Mouse (Mus musculus) limb, embryonic 14.5 days (tissue): ENCODE measurements around the gene Zdhhc8. TPM values are rescaled to one million over a fixed set of nuclear protein-coding genes. Genes with fewer than 3 reads are reported as not detected.

Source experiments
- ATAC-seq: fragments of 200-750 bp; cut with Nextera tagmentation; 2 replicates; pipeline ENCODE4 v1.8.0; 2017; ENCODE audit warnings: low read depth, moderate number of reproducible peaks, moderate TSS enrichment; ENCODE audit not compliant: low FRiP score
- DNase-seq: peaks from one replicate; pipeline ENCODE4 v3.0.0-alpha.2; 2015; ENCODE audit warnings: low spot score
- H3K27ac ChIP-seq: fragments of 300-500 bp; sonication (generic); replicated peaks from 2 replicates; pipeline ENCODE4 v1.5.1; 2014; ENCODE audit warnings: low read depth, mild to moderate bottlenecking, low read length, moderate library complexity, mixed read lengths
- H3K27me3 ChIP-seq: fragments of 300-500 bp; sonication (generic); 2 replicates; pipeline ENCODE4 v1.6.1; 2014; ENCODE audit warnings: low read length, mixed read lengths; ENCODE audit not compliant: control insufficient read depth, insufficient read depth
- H3K36me3 ChIP-seq: fragments of 300-500 bp; sonication (generic); 2 replicates; pipeline ENCODE4 v1.6.1; 2014; ENCODE audit warnings: mild to moderate bottlenecking, low read length, moderate library complexity, mixed read lengths; ENCODE audit not compliant: control insufficient read depth, insufficient read depth
- H3K4me1 ChIP-seq: fragments of 300-500 bp; sonication (generic); 2 replicates; pipeline ENCODE4 v1.6.1; 2014; ENCODE audit warnings: antibody characterized with exemption, low read length, mixed read lengths; ENCODE audit not compliant: control insufficient read depth, insufficient read depth
- H3K4me2 ChIP-seq: fragments of 300-500 bp; sonication (generic); replicated peaks from 2 replicates; pipeline ENCODE4 v1.6.1; 2014; ENCODE audit warnings: low read depth, mild to moderate bottlenecking, low read length, moderate library complexity; ENCODE audit not compliant: severe bottlenecking
- H3K4me3 ChIP-seq: fragments of 300-500 bp; sonication (generic); replicated peaks from 2 replicates; pipeline ENCODE4 v1.5.1; 2014; ENCODE audit warnings: low read length
- H3K9ac ChIP-seq: fragments of 300-500 bp; sonication (generic); 2 replicates; pipeline ENCODE4 v1.6.1; 2014; ENCODE audit warnings: mild to moderate bottlenecking, low read depth, low read length, moderate library complexity; ENCODE audit not compliant: severe bottlenecking
- H3K9me3 ChIP-seq: fragments of 300-500 bp; sonication (generic); 2 replicates; pipeline ENCODE4 v1.6.1; 2016; ENCODE audit warnings: low read length; ENCODE audit not compliant: control insufficient read depth
- POLR2A ChIP-seq: fragments of 200-500 bp; IDR thresholded peaks from 2 replicates; pipeline ENCODE4 v1.8.0; 2012; ENCODE audit warnings: inconsistent platforms, mild to moderate bottlenecking, moderate library complexity, borderline replicate concordance; ENCODE audit not compliant: insufficient read depth, insufficient read length; ENCODE audit errors: extremely low read depth
- WGBS: fragments of 180-500 bp; shearing (Covaris S2); extraction: QIAGEN DNeasy Blood & Tissue Kit; methylation state at CpG from one replicate; pipeline ENCODE4 v1.1.7; 2014; 5-methylcytosine and 5-hydroxymethylcytosine counted together
- polyA plus RNA-seq, 2 experiments: library from polyadenylated mRNA; depleted of rRNA in 1 of 2; stranded (reverse) in 1 of 2; unstranded in 1 of 2; fragments of >200 nt; fragmentation: Nextera tagmentation in 1 of 2; extraction: Ambion mirVana in 1 of 2; gene quantifications; 2 replicates each; pipeline versions ENCODE4 v1.2.1 to v1.2.3; 2012 to 2014

The Zdhhc8 gene
- polyA plus RNA-seq, 2 experiments, result 23.1 to 68.2 TPM

- TF ChIP-seq POLR2A, result no peak
- no peak overlapping the region for H3K27ac ChIP-seq
- 92% methylated on average over 4 of the region's 11 CpGs for WGBS
- peaks cover 54% of the 10 kb centered on the region for H3K36me3 ChIP-seq
- peaks cover 11% of the 10 kb centered on the region for H3K4me1 ChIP-seq
- H3K9me3 ChIP-seq, result no peaks in the 10 kb centered on the region
- H3K9ac ChIP-seq, result no peak overlapping the region
- no peak overlapping the region for H3K4me2 ChIP-seq
- H3K27me3 ChIP-seq, result no peaks in the 10 kb centered on the region
- no peak overlapping the region for H3K4me3 ChIP-seq
- no peak for DNase-seq
- ATAC-seq, result no peak
Measured at GRCm38 (mm10) chr16:18221543-18221898, 13.4 kb downstream of the Zdhhc8 start.

GRCm38 (mm10) chr16:18220856-18221542, 13.9 kb downstream of the Zdhhc8 start:
- no peak overlapping the region for H3K4me3 ChIP-seq
- H3K9me3 ChIP-seq, result no peaks in the 10 kb centered on the region
- TF ChIP-seq POLR2A, result no peak
- no peak overlapping the region for H3K9ac ChIP-seq
- peaks cover 49% of the 10 kb centered on the region for H3K36me3 ChIP-seq
- 85% methylated on average over 6 of the region's 6 CpGs for WGBS
- ATAC-seq, result no peak
- no peak overlapping the region for H3K27ac ChIP-seq
- H3K4me1 ChIP-seq, result peaks cover 11% of the 10 kb centered on the region
- no peak for DNase-seq
- H3K27me3 ChIP-seq, result no peaks in the 10 kb centered on the region
- no peak overlapping the region for H3K4me2 ChIP-seq

GRCm38 (mm10) chr16:18220001-18220400, 14.9 kb downstream of the Zdhhc8 start:
- Histone ChIP-seq H3K4me1 (peaks cover 11% of the 10 kb centered on the region), H3K4me2 (no peak overlapping the region), H3K4me3 (no peak overlapping the region), H3K27me3 (no peaks in the 10 kb centered on the region), H3K9ac (peak overlapping the region; percentile 28; the same call in 1 of the 2 replicates), H3K36me3 (peaks cover 39% of the 10 kb centered on the region), H3K9me3 (no peaks in the 10 kb centered on the region), H3K27ac (peak overlapping the region; percentile 63)
- DNase-seq (peak; percentile 63), ATAC-seq (peak; percentile 70)
- no peak for TF ChIP-seq POLR2A
- WGBS, result 30% methylated on average over 8 of the region's 8 CpGs

- DNase-seq (no peak), ATAC-seq (no peak)
- Histone ChIP-seq H3K4me1 (peaks cover 11% of the 10 kb centered on the region), H3K9me3 (no peaks in the 10 kb centered on the region), H3K4me2 (no peak overlapping the region), H3K27me3 (no peaks in the 10 kb centered on the region), H3K4me3 (no peak overlapping the region), H3K9ac (no peak overlapping the region), H3K36me3 (peaks cover 25% of the 10 kb centered on the region), H3K27ac (no peak overlapping the region)
- 64% methylated on average over 9 of the region's 9 CpGs for WGBS
- no peak for TF ChIP-seq POLR2A
Measured at GRCm38 (mm10) chr16:18218580-18218996, 16.3 kb downstream of the Zdhhc8 start.

GRCm38 (mm10) chr16:18217579-18217978, 17.4 kb downstream of the Zdhhc8 start, which contains the start of gene Ccdc188:
TSS of gene Ccdc188 (plus strand) at chr16:18217879.
- no peak for DNase-seq
- no peak for TF ChIP-seq POLR2A
- ATAC-seq, result no peak
- Histone ChIP-seq H3K27me3 (no peaks in the 10 kb centered on the region), H3K27ac (no peak within 1 kb of the TSS), H3K4me2 (no peak within 1 kb of the TSS), H3K4me1 (peaks cover 11% of the 10 kb centered on the region), H3K36me3 (peaks cover 14% of the 10 kb centered on the region), H3K9ac (no peak within 1 kb of the TSS), H3K4me3 (no peak within 1 kb of the TSS), H3K9me3 (no peaks in the 10 kb centered on the region)
- WGBS, result 87% methylated on average over 4 of the region's 4 CpGs

- no peaks in the 10 kb centered on the region for H3K27me3 ChIP-seq
- WGBS, result 82% methylated on average over 7 of the region's 7 CpGs
- H3K4me3 ChIP-seq, result no peak overlapping the region
- no peak for ATAC-seq
- no peaks in the 10 kb centered on the region for H3K9me3 ChIP-seq
- no peak overlapping the region for H3K4me2 ChIP-seq
- H3K4me1 ChIP-seq, result peaks cover 5% of the 10 kb centered on the region
- no peak for DNase-seq
- H3K9ac ChIP-seq, result no peak overlapping the region
- no peak overlapping the region for H3K27ac ChIP-seq
- no peaks in the 10 kb centered on the region for H3K36me3 ChIP-seq
- no peak for TF ChIP-seq POLR2A
Measured at GRCm38 (mm10) chr16:18214858-18215257, 20.1 kb downstream of the Zdhhc8 start.
